Mouse (Mus musculus): ENCODE measurements around the gene Plcl2. TPM values are rescaled to one million over a fixed set of nuclear protein-coding genes. Genes with fewer than 3 reads are reported as not detected.

The Plcl2 gene
- polyA plus RNA-seq, 1 experiment from 2014 or later: 2.4 TPM

- WGBS: 72% methylated on average over 2 of the region's 2 CpGs
- no peak for ATAC-seq (ENCODE audit: low read depth)
- Histone ChIP-seq H3K27me3 (ENCODE audit: control insufficient read depth, insufficient read depth, low read depth, low read length) (no peaks in the 10 kb centered on the region), H3K36me3 (ENCODE audit: control insufficient read depth, insufficient read depth, low read length) (no peaks in the 10 kb centered on the region), H3K9me3 (ENCODE audit: control insufficient read depth, low read length) (no peaks in the 10 kb centered on the region), H3K27ac (ENCODE audit: low read length) (no peak overlapping the region), H3K9ac (ENCODE audit: low read length) (no peak overlapping the region), H3K4me2 (ENCODE audit: low read depth, low read length) (no peak overlapping the region), H3K4me1 (replicated peaks; ENCODE audit: control insufficient read depth, insufficient read depth, low read length) (no peaks in the 10 kb centered on the region), H3K4me3 (ENCODE audit: low read length) (no peak overlapping the region)
These were observed 217.1 kb downstream of the Plcl2 start for GRCm38 (mm10) chr17:50726265-50726664.

GRCm38 (mm10) chr17:50729031-50729430 lies 219.8 kb downstream of the Plcl2 start:
- H3K27me3 ChIP-seq (ENCODE audit: control insufficient read depth, insufficient read depth, low read depth, low read length): no peaks in the 10 kb centered on the region
- H3K36me3 ChIP-seq (ENCODE audit: control insufficient read depth, insufficient read depth, low read length): no peaks in the 10 kb centered on the region
- no peak overlapping the region for H3K4me2 ChIP-seq (ENCODE audit: low read depth, low read length)
- H3K4me3 ChIP-seq (ENCODE audit: low read length): no peak overlapping the region
- no peak overlapping the region for H3K27ac ChIP-seq (ENCODE audit: low read length)
- WGBS: 78% methylated on average over 2 of the region's 2 CpGs
- ATAC-seq (ENCODE audit: low read depth): no peak
- no peaks in the 10 kb centered on the region for H3K4me1 ChIP-seq (replicated peaks; ENCODE audit: control insufficient read depth, insufficient read depth, low read length)
- H3K9me3 ChIP-seq (ENCODE audit: control insufficient read depth, low read length): no peaks in the 10 kb centered on the region
- no peak overlapping the region for H3K9ac ChIP-seq (ENCODE audit: low read length)

GRCm38 (mm10) chr17:50729577-50729976 lies 220.4 kb downstream of the Plcl2 start:
- no peak overlapping the region for H3K4me2 ChIP-seq (ENCODE audit: low read depth, low read length)
- WGBS: 84% methylated on average over 6 of the region's 6 CpGs

GRCm38 (mm10) chr17:50730896-50731295 lies 221.7 kb downstream of the Plcl2 start:
- H3K9ac ChIP-seq (ENCODE audit: low read length): no peak overlapping the region
- H3K27ac ChIP-seq (ENCODE audit: low read length): no peak overlapping the region
- no peak overlapping the region for H3K4me3 ChIP-seq (ENCODE audit: low read length)
- no peak overlapping the region for H3K4me2 ChIP-seq (ENCODE audit: low read depth, low read length)
- H3K36me3 ChIP-seq (ENCODE audit: control insufficient read depth, insufficient read depth, low read length): no peaks in the 10 kb centered on the region
- H3K27me3 ChIP-seq (ENCODE audit: control insufficient read depth, insufficient read depth, low read depth, low read length): no peaks in the 10 kb centered on the region
- peaks cover 10% of the 10 kb centered on the region for H3K4me1 ChIP-seq (replicated peaks; ENCODE audit: control insufficient read depth, insufficient read depth, low read length)
- 86% methylated on average over 2 of the region's 2 CpGs for WGBS
- H3K9me3 ChIP-seq (ENCODE audit: control insufficient read depth, low read length): no peaks in the 10 kb centered on the region
- ATAC-seq (ENCODE audit: low read depth): no peak

More at GRCm38 (mm10) chr17:50729577-50729976, 220.4 kb downstream of the Plcl2 start:
- Histone ChIP-seq H3K27me3 (ENCODE audit: control insufficient read depth, insufficient read depth, low read depth, low read length) (no peaks in the 10 kb centered on the region), H3K4me1 (replicated peaks; ENCODE audit: control insufficient read depth, insufficient read depth, low read length) (no peaks in the 10 kb centered on the region), H3K9me3 (ENCODE audit: control insufficient read depth, low read length) (no peaks in the 10 kb centered on the region), H3K36me3 (ENCODE audit: control insufficient read depth, insufficient read depth, low read length) (no peaks in the 10 kb centered on the region), H3K27ac (ENCODE audit: low read length) (no peak overlapping the region), H3K9ac (ENCODE audit: low read length) (no peak overlapping the region), H3K4me3 (ENCODE audit: low read length) (no peak overlapping the region)
- no peak for ATAC-seq (ENCODE audit: low read depth)

GRCm38 (mm10) chr17:50731876-50732275 lies 222.7 kb downstream of the Plcl2 start:
- no peak overlapping the region for H3K4me2 ChIP-seq (ENCODE audit: low read depth, low read length)
- peaks cover 17% of the 10 kb centered on the region for H3K4me1 ChIP-seq (replicated peaks; ENCODE audit: control insufficient read depth, insufficient read depth, low read length)
- H3K27ac ChIP-seq (ENCODE audit: low read length): no peak overlapping the region
- H3K4me3 ChIP-seq (ENCODE audit: low read length): no peak overlapping the region
- no peaks in the 10 kb centered on the region for H3K9me3 ChIP-seq (ENCODE audit: control insufficient read depth, low read length)
- no peaks in the 10 kb centered on the region for H3K36me3 ChIP-seq (ENCODE audit: control insufficient read depth, insufficient read depth, low read length)
- 86% methylated on average over 5 of the region's 5 CpGs for WGBS
- H3K9ac ChIP-seq (ENCODE audit: low read length): no peak overlapping the region
- ATAC-seq (ENCODE audit: low read depth): no peak
- H3K27me3 ChIP-seq (ENCODE audit: control insufficient read depth, insufficient read depth, low read depth, low read length): no peaks in the 10 kb centered on the region

GRCm38 (mm10) chr17:50733390-50733789 lies 224.2 kb downstream of the Plcl2 start:
- Histone ChIP-seq H3K4me3 (ENCODE audit: low read length) (no peak overlapping the region), H3K4me2 (ENCODE audit: low read depth, low read length) (no peak overlapping the region), H3K9ac (ENCODE audit: low read length) (no peak overlapping the region), H3K27ac (ENCODE audit: low read length) (no peak overlapping the region), H3K9me3 (ENCODE audit: control insufficient read depth, low read length) (no peaks in the 10 kb centered on the region), H3K4me1 (replicated peaks; ENCODE audit: control insufficient read depth, insufficient read depth, low read length) (peaks cover 17% of the 10 kb centered on the region), H3K36me3 (ENCODE audit: control insufficient read depth, insufficient read depth, low read length) (no peaks in the 10 kb centered on the region), H3K27me3 (ENCODE audit: control insufficient read depth, insufficient read depth, low read depth, low read length) (no peaks in the 10 kb centered on the region)
- ATAC-seq (ENCODE audit: low read depth): no peak
- 87% methylated on average over 7 of the region's 7 CpGs for WGBS

- Histone ChIP-seq H3K4me2 (ENCODE audit: low read depth, low read length) (no peak overlapping the region), H3K4me1 (replicated peaks; ENCODE audit: control insufficient read depth, insufficient read depth, low read length) (peaks cover 17% of the 10 kb centered on the region), H3K9ac (ENCODE audit: low read length) (no peak overlapping the region), H3K36me3 (ENCODE audit: control insufficient read depth, insufficient read depth, low read length) (no peaks in the 10 kb centered on the region), H3K9me3 (ENCODE audit: control insufficient read depth, low read length) (no peaks in the 10 kb centered on the region), H3K27me3 (ENCODE audit: control insufficient read depth, insufficient read depth, low read depth, low read length) (no peaks in the 10 kb centered on the region), H3K4me3 (ENCODE audit: low read length) (no peak overlapping the region), H3K27ac (ENCODE audit: low read length) (peak overlapping the region; percentile 62)
- WGBS: 88% methylated on average over 6 of the region's 6 CpGs
- no peak for ATAC-seq (ENCODE audit: low read depth)
These were observed 225.6 kb downstream of the Plcl2 start for GRCm38 (mm10) chr17:50734781-50735180.

- Histone ChIP-seq H3K4me2 (ENCODE audit: low read depth, low read length) (no peak overlapping the region), H3K27ac (ENCODE audit: low read length) (peak overlapping the region; percentile 62), H3K4me3 (ENCODE audit: low read length) (no peak overlapping the region), H3K36me3 (ENCODE audit: control insufficient read depth, insufficient read depth, low read length) (no peaks in the 10 kb centered on the region), H3K9me3 (ENCODE audit: control insufficient read depth, low read length) (no peaks in the 10 kb centered on the region), H3K4me1 (replicated peaks; ENCODE audit: control insufficient read depth, insufficient read depth, low read length) (peaks cover 17% of the 10 kb centered on the region), H3K9ac (ENCODE audit: low read length) (no peak overlapping the region), H3K27me3 (ENCODE audit: control insufficient read depth, insufficient read depth, low read depth, low read length) (no peaks in the 10 kb centered on the region)
- ATAC-seq (ENCODE audit: low read depth): peak; percentile 78
- WGBS: 58% methylated on average over 4 of the region's 4 CpGs
These were observed 226.3 kb downstream of the Plcl2 start for GRCm38 (mm10) chr17:50735382-50735954.

GRCm38 (mm10) chr17:50735955-50736533 lies 226.8 kb downstream of the Plcl2 start:
- no peaks in the 10 kb centered on the region for H3K36me3 ChIP-seq (ENCODE audit: control insufficient read depth, insufficient read depth, low read length)
- no peaks in the 10 kb centered on the region for H3K9me3 ChIP-seq (ENCODE audit: control insufficient read depth, low read length)
- H3K9ac ChIP-seq (ENCODE audit: low read length): no peak overlapping the region
- no peak overlapping the region for H3K4me2 ChIP-seq (ENCODE audit: low read depth, low read length)
- no peak overlapping the region for H3K4me3 ChIP-seq (ENCODE audit: low read length)
- peak overlapping the region; percentile 62 for H3K27ac ChIP-seq (ENCODE audit: low read length)
- no peaks in the 10 kb centered on the region for H3K27me3 ChIP-seq (ENCODE audit: control insufficient read depth, insufficient read depth, low read depth, low read length)
- ATAC-seq (ENCODE audit: low read depth): peak; percentile 69
- peaks cover 17% of the 10 kb centered on the region for H3K4me1 ChIP-seq (replicated peaks; ENCODE audit: control insufficient read depth, insufficient read depth, low read length)
- 44% methylated on average over 8 of the region's 8 CpGs for WGBS

All from lung, embryonic 16.5 days (tissue).